19 mouse cellular contexts compared by ENCODE assay signal in the genomic region with DNA sequence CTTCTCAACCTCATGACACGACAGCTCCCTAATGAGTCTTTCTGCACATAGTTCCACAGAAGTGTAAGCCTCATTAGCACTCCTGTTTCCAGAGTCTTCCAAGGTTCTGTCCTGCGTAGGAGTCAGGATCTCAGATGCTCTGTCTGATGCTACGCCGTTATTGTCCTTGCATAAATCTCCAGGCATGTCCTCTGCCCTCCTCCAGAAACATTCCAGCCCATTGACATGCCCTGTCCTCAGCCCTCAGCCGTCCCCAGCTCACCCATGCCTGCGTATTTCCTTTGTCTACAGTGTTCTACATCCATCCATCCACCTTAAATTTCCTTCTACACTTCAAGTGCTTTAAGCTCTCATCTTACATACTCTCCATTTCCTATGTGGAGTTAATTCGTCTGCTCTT. TPM values are rescaled to one million over a fixed set of nuclear protein-coding genes. Genes with fewer than 3 reads are reported as not detected.
"Had no signal": no experiment of that assay in that cellular context is flagged by ENCODE, and none has a peak within 500 bp of the region (broad histone marks: within the 10 kb centered on the region; RNA-seq: fewer than 3 reads in every experiment).

No protein-coding gene starts in this region.

- H3K27me3 ChIP-seq: liver, embryonic 13.5 days; midbrain, embryonic 12.5 days; midbrain, embryonic 15.5 days; neural tube, embryonic 12.5 days; neural tube, embryonic 15.5 days had no signal

- DNase-seq: kidney, adult 9 months; kidney, postnatal 36 days; layer of hippocampus, postnatal 36 days; liver, embryonic 13.5 days; lung, adult 2 months; lung, postnatal 14 days; lung, postnatal 4 days; right cerebral cortex, adult 18-20 months; right cerebral cortex, postnatal 14 days; right cerebral cortex, postnatal 4 days; thymus, adult 2 months; thymus, postnatal 25 days had no signal

- H3K9me3 ChIP-seq: liver, embryonic 13.5 days; midbrain, embryonic 12.5 days; midbrain, embryonic 15.5 days; neural tube, embryonic 12.5 days; neural tube, embryonic 15.5 days had no signal

- H3K36me3 ChIP-seq: liver, embryonic 13.5 days; midbrain, embryonic 12.5 days; midbrain, embryonic 15.5 days; neural tube, embryonic 12.5 days; neural tube, embryonic 15.5 days had no signal

- H3K4me2 ChIP-seq: liver, embryonic 13.5 days; midbrain, embryonic 12.5 days; midbrain, embryonic 15.5 days; neural tube, embryonic 12.5 days; neural tube, embryonic 15.5 days had no signal

- ATAC-seq: midbrain, embryonic 15.5 days had no signal

- H3K9ac ChIP-seq: liver, embryonic 13.5 days; midbrain, embryonic 12.5 days; midbrain, embryonic 15.5 days; neural tube, embryonic 12.5 days; neural tube, embryonic 15.5 days had no signal

- H3K4me1 ChIP-seq: liver, embryonic 13.5 days; midbrain, embryonic 12.5 days; midbrain, embryonic 15.5 days; neural tube, embryonic 12.5 days; neural tube, embryonic 15.5 days had no signal

- H3K4me3 ChIP-seq: left cerebral cortex, adult 2 months; liver, embryonic 13.5 days; midbrain, embryonic 12.5 days; midbrain, embryonic 15.5 days; neural tube, embryonic 12.5 days; neural tube, embryonic 15.5 days had no signal

- H3K27ac ChIP-seq: left cerebral cortex, adult 2 months; liver, embryonic 13.5 days; midbrain, embryonic 12.5 days; midbrain, embryonic 15.5 days; neural tube, embryonic 12.5 days; neural tube, embryonic 15.5 days; stomach, postnatal 0 days had no signal

RNA-seq across cellular contexts. Expression of gene Wasf3, which starts 32.8 kb away (rescaled TPM):
- total RNA-seq: megakaryocyte progenitor cell, adult 5-6 weeks had no signal
